Mouse (Mus musculus) stomach, postnatal 0 days (tissue): Measurements from ENCODE around the gene Hacd1.

ENCODE experiments used
- CTCF ChIP-seq: IDR thresholded peaks from 2 replicates; pipeline ENCODE4 v1.5.1; 2016; ENCODE audit warnings: antibody characterized with exemption, low read depth, mild to moderate bottlenecking, moderate library complexity
- EP300 ChIP-seq: optimal IDR thresholded peaks from 2 replicates; pipeline ENCODE3; 2016; ENCODE audit warnings: antibody characterized with exemption

GRCm38 (mm10) chr2:14100533-14100932 is 44.6 kb upstream of the Hacd1 start:
- no peak for TF ChIP-seq CTCF
- TF ChIP-seq EP300: no peak
